Mouse (Mus musculus) CH12.LX (cell line): Measurements from ENCODE around the gene Xlr4c. TPM values are rescaled to one million over a fixed set of nuclear protein-coding genes. Genes with fewer than 3 reads are reported as not detected.
"Not testable (repeated sequence)": the region's sequence is repeated elsewhere in the genome, so short reads cannot be mapped to it uniquely, and the experiment has no call there.

Experiments used
- DNase-seq: peaks from one replicate; pipeline ENCODE4 v3.0.0-alpha.2; 2013; ENCODE audit errors: extremely low read depth
- H3K27ac ChIP-seq: 2 replicates; pipeline ENCODE4 v1.5.1; 2012; ENCODE audit warnings: low read depth, mild to moderate bottlenecking, control low read depth, moderate library complexity; ENCODE audit not compliant: insufficient read depth
- H3K27me3 ChIP-seq: replicated peaks from 2 replicates; pipeline ENCODE3; 2012; ENCODE audit warnings: inconsistent platforms
- H3K36me3 ChIP-seq, 2 experiments: replicated peaks in 1 of 2; 2 replicates each; pipeline versions ENCODE3 to v1.6.1; 2012; ENCODE audit warnings: inconsistent platforms in 1 of 2, low read length in 1 of 2, mild to moderate bottlenecking in 1 of 2, mixed read lengths in 1 of 2, moderate library complexity in 1 of 2; ENCODE audit not compliant: control insufficient read depth in 1 of 2, insufficient read depth in 1 of 2
- H3K4me1 ChIP-seq, 2 experiments: 2 replicates each; pipeline ENCODE4 v1.6.1; 2012; ENCODE audit warnings: inconsistent platforms in 1 of 2, moderate library complexity in 1 of 2; ENCODE audit not compliant: insufficient read depth in 2 of 2, control insufficient read depth in 1 of 2
- H3K4me2 ChIP-seq: 2 replicates; pipeline ENCODE4 v1.6.1; 2012; ENCODE audit warnings: low read depth, mild to moderate bottlenecking, control low read depth; ENCODE audit not compliant: poor library complexity, insufficient read depth, severe bottlenecking
- H3K4me3 ChIP-seq, 3 experiments: fragments of 150-350 bp in 1 of 3; sonication (generic) in 1 of 3; replicated peaks in 1 of 3; 2 replicates each; pipeline versions ENCODE3 to v1.5.1; 2011 to 2012; ENCODE audit warnings: low read depth in 2 of 3, low read length in 2 of 3, mild to moderate bottlenecking in 2 of 3, moderate library complexity in 2 of 3, control low read depth in 1 of 3, improper control_type of control experiment in 1 of 3, inconsistent platforms in 1 of 3, mixed read lengths in 1 of 3; ENCODE audit not compliant: poor library complexity in 1 of 3
- H3K79me2 ChIP-seq: replicated peaks from 2 replicates; pipeline ENCODE4 v1.6.1; 2012; ENCODE audit warnings: mild to moderate bottlenecking, moderate library complexity; ENCODE audit not compliant: control insufficient read depth, poor library complexity, insufficient read depth, severe bottlenecking; ENCODE audit errors: extremely low read depth
- H3K9ac ChIP-seq: 2 replicates; pipeline ENCODE4 v1.6.1; 2012; ENCODE audit warnings: low read depth, mild to moderate bottlenecking, control low read depth, moderate library complexity; ENCODE audit not compliant: insufficient read depth
- H3K9me3 ChIP-seq: replicated peaks from 2 replicates; pipeline ENCODE3; 2012; ENCODE audit warnings: low read length, inconsistent platforms, mixed read lengths
- CHD1 ChIP-seq: IDR thresholded peaks from 2 replicates; pipeline ENCODE4 v1.6.1; 2012; ENCODE audit warnings: low read depth, low read length, improper control_type of control experiment, inconsistent platforms
- CHD2 ChIP-seq: IDR thresholded peaks from 2 replicates; pipeline ENCODE4 v1.6.1; 2011; ENCODE audit warnings: low read length, improper control_type of control experiment
- ELF1 ChIP-seq: IDR thresholded peaks from 2 replicates; pipeline ENCODE4 v1.6.1; 2014; ENCODE audit warnings: low read depth, mild to moderate bottlenecking, inconsistent platforms, low read length, improper control_type of control experiment
- EP300 ChIP-seq: IDR thresholded peaks from 2 replicates; pipeline ENCODE4 v1.6.1; 2011; ENCODE audit warnings: low read length, improper control_type of control experiment
- ETS1 ChIP-seq: conservative IDR thresholded peaks from 2 replicates; pipeline ENCODE4 v1.6.1; 2012; ENCODE audit warnings: low read depth, mild to moderate bottlenecking, inconsistent platforms, low read length, improper control_type of control experiment, moderate library complexity
- IRF4 ChIP-seq: IDR thresholded peaks from 2 replicates; pipeline ENCODE4 v1.6.1; 2014; ENCODE audit warnings: low read depth, mild to moderate bottlenecking, inconsistent platforms, low read length, improper control_type of control experiment
- JUND ChIP-seq: conservative IDR thresholded peaks from 2 replicates; pipeline ENCODE4 v1.6.1; 2011; ENCODE audit warnings: low read depth, low read length, improper control_type of control experiment
- KAT2A ChIP-seq: IDR thresholded peaks from 2 replicates; pipeline ENCODE4 v1.6.1; 2012; ENCODE audit warnings: low read length, improper control_type of control experiment, inconsistent platforms; ENCODE audit not compliant: insufficient replicate concordance
- MAX ChIP-seq: IDR thresholded peaks from 2 replicates; pipeline ENCODE4 v1.6.1; 2011; ENCODE audit warnings: low read length, improper control_type of control experiment
- NRF1 ChIP-seq: IDR thresholded peaks from 2 replicates; pipeline ENCODE4 v1.6.1; 2014; ENCODE audit warnings: low read depth, mild to moderate bottlenecking, inconsistent platforms, low read length, improper control_type of control experiment, moderate library complexity
- PAX5 ChIP-seq: IDR thresholded peaks from 2 replicates; pipeline ENCODE4 v1.6.1; 2012; ENCODE audit warnings: low read length, inconsistent platforms, mixed read lengths
- POLR2A ChIP-seq: IDR thresholded peaks from 2 replicates; pipeline ENCODE4 v1.6.1; 2011; ENCODE audit warnings: low read depth, mild to moderate bottlenecking, improper control_type of control experiment, low read length
- SMC3 ChIP-seq: IDR thresholded peaks from 2 replicates; pipeline ENCODE4 v1.6.1; 2011; ENCODE audit warnings: low read depth, low read length, improper control_type of control experiment
- TCF12 ChIP-seq: IDR thresholded peaks from 2 replicates; pipeline ENCODE4 v1.6.1; 2014; ENCODE audit warnings: low read depth, mild to moderate bottlenecking, inconsistent platforms, low read length, improper control_type of control experiment
- USF2 ChIP-seq: conservative IDR thresholded peaks from 2 replicates; pipeline ENCODE4 v1.6.1; 2011; ENCODE audit warnings: low read depth, low read length, improper control_type of control experiment
- ZMIZ1 ChIP-seq: IDR thresholded peaks from 2 replicates; pipeline ENCODE4 v1.6.1; 2012; ENCODE audit warnings: low read depth, mild to moderate bottlenecking, inconsistent platforms, low read length, improper control_type of control experiment
- dilution Hi-C: fragments of 300-500 bp; cut with MboI; formaldehyde crosslinking; loops from 2 replicates; pipeline ENCODE4 v1.14.3; 2020; ENCODE audit warnings: low sequenced_read_pairs; ENCODE audit not compliant: extremely low pct_unique_long_range_greater_than_20kb, extremely low pct_ligation_motif_present
- in situ Hi-C: fragments of 300-500 bp; cut with MboI; formaldehyde crosslinking; loops from 3 replicates; pipeline ENCODE4 v1.14.3; 2019; ENCODE audit warnings: low sequenced_read_pairs, low pct_ligation_motif_present, low pct_unique_long_range_greater_than_20kb, mixed read lengths
- polyA plus RNA-seq: library from polyadenylated mRNA; unstranded; fragments of >175 nt; gene quantifications from 2 replicates; pipeline ENCODE4 v1.2.1, GENCODE M21; 2012; ENCODE audit warnings: low read depth; ENCODE audit not compliant: insufficient read length
- total RNA-seq, 2 experiments: library from RNA; depleted of rRNA; stranded (reverse); fragments of 300-350 nt in 1 of 2; fragments of >200 nt in 1 of 2; gene quantifications; 2 replicates each; pipeline ENCODE4 v1.2.3; 2012 to 2014

Gene Xlr4c
- total RNA-seq (2012; rRNA removed) (35.6 and 38.0 TPM in 2 replicates), total RNA-seq (2014; rRNA removed) (75.0 and 97.6 TPM in 2 replicates), polyA plus RNA-seq (61.1 and 67.8 TPM in 2 replicates)

GRCm38 (mm10) chrX:73242821-73243325, at the start of gene Xlr4c:
Xlr4c (minus strand) TSS chrX:73243130.
- H3K9ac ChIP-seq: peak within 1 kb of the TSS; percentile 33; the same call in 1 of the 2 replicates
- DNase-seq, H3K36me3 ChIP-seq, H3K4me1 ChIP-seq, H3K27ac ChIP-seq, dilution Hi-C loops, H3K9me3 ChIP-seq, H3K27me3 ChIP-seq, H3K79me2 ChIP-seq: not testable (repeated sequence)
- TF ChIP-seq NRF1 (peak; percentile 58), POLR2A (peak; percentile 38)
- in situ Hi-C loops: loop anchor here (25.0 kb wide), 1 partner anchor 169 kb away; the partner anchor contains the start of gene Zfp92
- H3K4me2 ChIP-seq: peak within 1 kb of the TSS; percentile 4; the same call in 1 of the 2 replicates
- H3K4me3 ChIP-seq: peak within 1 kb of the TSS; percentile 38 to 61 (median 40)

GRCm38 (mm10) chrX:73265270-73265669, 22.3 kb upstream of the Xlr4c start, which contains the start of gene Xlr3c:
Xlr3c (minus strand) TSS chrX:73265390.
- H3K36me3 ChIP-seq, H3K79me2 ChIP-seq, H3K4me2 ChIP-seq, H3K9me3 ChIP-seq, dilution Hi-C loops, H3K9ac ChIP-seq, H3K27me3 ChIP-seq, DNase-seq, in situ Hi-C loops, H3K4me3 ChIP-seq, H3K27ac ChIP-seq, H3K4me1 ChIP-seq: not testable (repeated sequence)
- TF ChIP-seq NRF1 (peak; percentile 77), POLR2A (peak; percentile 22; the same call in 1 of the 2 replicates)

GRCm38 (mm10) chrX:73262428-73262827, 19.5 kb upstream of the Xlr4c start:
- H3K9me3 ChIP-seq, H3K4me1 ChIP-seq, H3K36me3 ChIP-seq, in situ Hi-C loops, DNase-seq, H3K27me3 ChIP-seq, H3K9ac ChIP-seq, H3K4me2 ChIP-seq, H3K27ac ChIP-seq, H3K4me3 ChIP-seq, H3K79me2 ChIP-seq, dilution Hi-C loops: not testable (repeated sequence)

GRCm38 (mm10) chrX:73229288-73229687, 13.6 kb downstream of the Xlr4c start:
- in situ Hi-C loops: loop anchor here (25.0 kb wide), 1 partner anchor 183 kb away; the partner anchor contains the start of gene Zfp92

More at GRCm38 (mm10) chrX:73229288-73229687, 13.6 kb downstream of the Xlr4c start:
- Histone ChIP-seq H3K27me3 (no peaks in the 10 kb centered on the region), H3K4me2 (peak overlapping the region; percentile 87), H3K27ac (no peak overlapping the region), H3K4me1 (no peaks in the 10 kb centered on the region), H3K4me3 (peak overlapping the region; percentile 48 to 87 (median 70)), H3K79me2 (no peaks in the 10 kb centered on the region), H3K9ac (peak overlapping the region; percentile 68), H3K9me3 (no peaks in the 10 kb centered on the region), H3K36me3 (no peaks in the 10 kb centered on the region)
- TF ChIP-seq EP300: no peak
- TF ChIP-seq TCF12: no peak
- no peak for TF ChIP-seq SMC3
- TF ChIP-seq ZMIZ1: no peak
- TF ChIP-seq PAX5: no peak
- TF ChIP-seq USF2: no peak
- no peak for TF ChIP-seq KAT2A
- no peak for TF ChIP-seq POLR2A
- TF ChIP-seq ELF1: no peak
- no peak for TF ChIP-seq JUND
- TF ChIP-seq ETS1: no peak
- no peak for TF ChIP-seq IRF4
- no peak for TF ChIP-seq MAX
- no peak for TF ChIP-seq CHD2
- no peak for TF ChIP-seq CHD1
- no peak for DNase-seq
- dilution Hi-C loops: no loop called here
